ENCODE assay signal across 10 mouse cellular contexts in genomic region chr10:42203321-42204155, GRCm38 (mm10).
DNase-seq lines count a peak whose midpoint lies in the region; ATAC-seq and TF ChIP-seq lines count a peak whose summit lies in the region.
"Had no signal": no experiment of that assay in that cellular context is flagged by ENCODE, and none has a peak within 500 bp of the region (broad histone marks: within the 10 kb centered on the region; RNA-seq: fewer than 3 reads in every experiment).

No protein-coding gene starts in this region.

- 0 out of 2 replicates have a peak overlapping the region, but pooled peaks have one; percentile 10 for H3K4me2 ChIP-seq in neural tube, embryonic 11.5 days (ENCODE audit: low read depth)
- H3K4me2 ChIP-seq in intestine, embryonic 16.5 days (ENCODE audit: low read depth, low read length), result no peak overlapping the region
- H3K4me2 ChIP-seq in midbrain, embryonic 16.5 days (ENCODE audit: low read length), result no peak overlapping the region
- H3K4me2 ChIP-seq in hindbrain, postnatal 0 days (ENCODE audit: low read depth, low read length), result no peak overlapping the region

- H3K4me3 ChIP-seq in heart, adult 2 months, result no peak overlapping the region
- H3K4me3 ChIP-seq in neural tube, embryonic 11.5 days (ENCODE audit: low read depth, low read length), result no peak overlapping the region
- H3K4me3 ChIP-seq in intestine, embryonic 16.5 days (ENCODE audit: low read length), result no peak overlapping the region
- H3K4me3 ChIP-seq in midbrain, embryonic 16.5 days (ENCODE audit: low read depth, low read length), result no peak overlapping the region
- H3K4me3 ChIP-seq in hindbrain, postnatal 0 days (ENCODE audit: low read length), result no peak overlapping the region

- H3K4me1 ChIP-seq in heart, adult 2 months (ENCODE audit: control insufficient read depth, insufficient read depth, low read length), result peaks cover 32% of the 10 kb centered on the region
- 0 out of 2 replicates have a peak, but pooled peaks cover 2% of the 10 kb centered on the region for H3K4me1 ChIP-seq in neural tube, embryonic 11.5 days (ENCODE audit: control insufficient read depth, insufficient read depth, low read length)
- H3K4me1 ChIP-seq in intestine, embryonic 16.5 days (ENCODE audit: control insufficient read depth, insufficient read depth, low read length), result peaks cover 40% of the 10 kb centered on the region
- H3K4me1 ChIP-seq in midbrain, embryonic 16.5 days (ENCODE audit: control insufficient read depth, insufficient read depth, low read length), result peaks cover 3% of the 10 kb centered on the region
- peaks cover 4% of the 10 kb centered on the region; the same call in 1 of the 2 replicates for H3K4me1 ChIP-seq in hindbrain, postnatal 0 days (ENCODE audit: insufficient read depth, low read length)

- WGBS in heart, adult 2 months, result 66% methylated on average over 18 of the region's 18 CpGs
- WGBS in neural tube, embryonic 11.5 days, result 63% methylated on average over 18 of the region's 18 CpGs
- WGBS in intestine, embryonic 16.5 days, result 52% methylated on average over 18 of the region's 18 CpGs
- WGBS in midbrain, embryonic 16.5 days, result 79% methylated on average over 18 of the region's 18 CpGs
- 63% methylated on average over 18 of the region's 18 CpGs for WGBS in hindbrain, postnatal 0 days

- intact Hi-C loops in heart, adult 2 months (cut with DNase I), result loop anchor here (2.0 kb wide), 2 partner anchors 45 to 71 kb away; no protein-coding TSS in a partner anchor

- no peaks in the 10 kb centered on the region for H3K9me3 ChIP-seq in neural tube, embryonic 11.5 days (ENCODE audit: control insufficient read depth, low read length)
- no peaks in the 10 kb centered on the region for H3K9me3 ChIP-seq in intestine, embryonic 16.5 days (ENCODE audit: control insufficient read depth, low read length)
- H3K9me3 ChIP-seq in midbrain, embryonic 16.5 days (replicated peaks; ENCODE audit: control insufficient read depth, low read length, poor library complexity, severe bottlenecking), result peaks cover 1% of the 10 kb centered on the region; the same call in 1 of the 2 replicates
- no peaks in the 10 kb centered on the region for H3K9me3 ChIP-seq in hindbrain, postnatal 0 days (ENCODE audit: low read length)

- no peak for ATAC-seq in neural tube, embryonic 11.5 days (ENCODE audit: insufficient read depth, low FRiP score, low TSS enrichment)
- no peak for ATAC-seq in intestine, embryonic 16.5 days
- no peak for ATAC-seq in midbrain, embryonic 16.5 days
- no peak for ATAC-seq in hindbrain, postnatal 0 days

- H3K9ac ChIP-seq in heart, adult 2 months (ENCODE audit: low read depth, low read length), result no peak overlapping the region
- no peak overlapping the region for H3K9ac ChIP-seq in neural tube, embryonic 11.5 days (ENCODE audit: low read length)
- H3K9ac ChIP-seq in intestine, embryonic 16.5 days (ENCODE audit: low read depth, low read length), result no peak overlapping the region
- no peak overlapping the region for H3K9ac ChIP-seq in midbrain, embryonic 16.5 days (ENCODE audit: low read depth, low read length)
- no peak overlapping the region for H3K9ac ChIP-seq in hindbrain, postnatal 0 days (replicated peaks; ENCODE audit: low read length)

- peak overlapping the region; percentile 83 for H3K27ac ChIP-seq in heart, adult 2 months
- peak overlapping the region; percentile 50; the same call in 1 of the 2 replicates for H3K27ac ChIP-seq in neural tube, embryonic 11.5 days (ENCODE audit: low read depth, low read length)
- H3K27ac ChIP-seq in intestine, embryonic 16.5 days (ENCODE audit: low read length), result peak overlapping the region; percentile 73
- H3K27ac ChIP-seq in midbrain, embryonic 16.5 days (ENCODE audit: low read length), result no peak overlapping the region
- no peak overlapping the region for H3K27ac ChIP-seq in hindbrain, postnatal 0 days
- H3K27ac ChIP-seq: macrophage had no signal

- no peak for TF ChIP-seq POLR2A in heart, adult 2 months (IDR thresholded peaks at IDR 0.05; ENCODE audit: insufficient read depth, low read depth, low read length)

- peaks cover 3% of the 10 kb centered on the region for H3K36me3 ChIP-seq in heart, adult 2 months (ENCODE audit: control insufficient read depth, insufficient read depth, low read length)
- H3K36me3 ChIP-seq in neural tube, embryonic 11.5 days (ENCODE audit: control insufficient read depth, insufficient read depth, low read length), result no peaks in the 10 kb centered on the region
- no peaks in the 10 kb centered on the region for H3K36me3 ChIP-seq in intestine, embryonic 16.5 days (ENCODE audit: control insufficient read depth, insufficient read depth, low read length)
- H3K36me3 ChIP-seq in midbrain, embryonic 16.5 days (ENCODE audit: control insufficient read depth, insufficient read depth, low read length), result no peaks in the 10 kb centered on the region
- no peaks in the 10 kb centered on the region for H3K36me3 ChIP-seq in hindbrain, postnatal 0 days (ENCODE audit: insufficient read depth, low read length)

- H3K79me2 ChIP-seq in heart, adult 2 months (replicated peaks; ENCODE audit: control insufficient read depth, insufficient read depth, low read length), result peaks cover 2% of the 10 kb centered on the region; the same call in 1 of the 2 replicates

- TF ChIP-seq CTCF in heart, adult 2 months (IDR thresholded peaks at IDR 0.05), result no peak
- no peak for TF ChIP-seq CTCF in hindbrain, postnatal 0 days (IDR thresholded peaks at IDR 0.05; ENCODE audit: low read depth)

- DNase-seq in heart, adult 2 months, result peak in 1 of 2 experiments; percentile 47
- no peak for DNase-seq in heart, postnatal 4 days
- no peak for DNase-seq in neural tube, embryonic 11.5 days (ENCODE audit: low spot score)
- DNase-seq in neural tube, embryonic 10.5 days (ENCODE audit: extremely low spot score, low spot score), result no peak
- DNase-seq in frontal cortex, postnatal 36 days (ENCODE audit: low spot score in 2 of 2), result no peak
- no peak for DNase-seq in hindbrain, postnatal 0 days (ENCODE audit: low spot score)
- DNase-seq: cerebellum, postnatal 14 days had no signal

- TF ChIP-seq EP300 in heart, adult 2 months (IDR thresholded peaks at IDR 0.05; ENCODE audit: insufficient read depth, low read depth, low read length), result no peak

- no peaks in the 10 kb centered on the region for H3K27me3 ChIP-seq in heart, adult 2 months (ENCODE audit: control insufficient read depth, insufficient read depth, low read length)
- H3K27me3 ChIP-seq in neural tube, embryonic 11.5 days (ENCODE audit: control insufficient read depth, insufficient read depth, low read length), result no peaks in the 10 kb centered on the region
- no peaks in the 10 kb centered on the region for H3K27me3 ChIP-seq in intestine, embryonic 16.5 days (replicated peaks; ENCODE audit: control insufficient read depth, insufficient read depth, low read length)
- no peaks in the 10 kb centered on the region for H3K27me3 ChIP-seq in midbrain, embryonic 16.5 days (ENCODE audit: control insufficient read depth, insufficient read depth, low read depth, low read length)
- no peaks in the 10 kb centered on the region for H3K27me3 ChIP-seq in hindbrain, postnatal 0 days (ENCODE audit: insufficient read depth, low read length)

Comparison
In these comparisons a context has a peak if more than half of its experiments do, and no peak if none do; other contexts are left out.
1. H3K27ac ChIP-seq: peak in heart, adult 2 months (single experiment), neural tube, embryonic 11.5 days (single experiment) and intestine, embryonic 16.5 days (single experiment); none in midbrain, embryonic 16.5 days (single experiment) and hindbrain, postnatal 0 days (single experiment).